Mouse (Mus musculus): ENCODE data around the gene Ccdc83. TPM values are rescaled to one million over a fixed set of nuclear protein-coding genes. Genes with fewer than 3 reads are reported as not detected.

The Ccdc83 gene
- total and polyA plus RNA-seq, 2 experiments = not detected

GRCm38 (mm10) chr7:90252946-90253345 lies 12.6 kb downstream of the Ccdc83 start:
- Histone ChIP-seq H3K27ac (replicated peaks; ENCODE audit: insufficient read depth, low read depth, low read length) (no peak overlapping the region), H3K36me3 (ENCODE audit: control insufficient read depth, insufficient read depth, low read length) (no peaks in the 10 kb centered on the region), H3K27me3 (ENCODE audit: control insufficient read depth, insufficient read depth, low read length) (no peaks in the 10 kb centered on the region), H3K4me1 (ENCODE audit: control insufficient read depth, insufficient read depth, low read length) (no peaks in the 10 kb centered on the region), H3K9ac (ENCODE audit: low read depth, low read length) (no peak overlapping the region), H3K4me3 (ENCODE audit: insufficient read depth, low read depth, low read length) (no peak overlapping the region), H3K79me2 (ENCODE audit: control insufficient read depth, insufficient read depth, low read length) (no peaks in the 10 kb centered on the region)
- no peak for DNase-seq (ENCODE audit: extremely low read depth, low read depth, low spot score)
- TF ChIP-seq CTCF (IDR thresholded peaks at IDR 0.05; ENCODE audit: low read depth, low read length) (no peak), POLR2A (IDR thresholded peaks at IDR 0.05; ENCODE audit: extremely low read depth, insufficient read depth, low read length) (no peak)
- 61% methylated on average over 5 of the region's 5 CpGs for WGBS

GRCm38 (mm10) chr7:90243643-90244042 lies 21.9 kb downstream of the Ccdc83 start:
- TF ChIP-seq CTCF (IDR thresholded peaks at IDR 0.05; ENCODE audit: low read depth, low read length) = no peak
- TF ChIP-seq POLR2A (IDR thresholded peaks at IDR 0.05; ENCODE audit: extremely low read depth, insufficient read depth, low read length) = no peak
- Histone ChIP-seq H3K9ac (ENCODE audit: low read depth, low read length) (no peak overlapping the region), H3K27ac (replicated peaks; ENCODE audit: insufficient read depth, low read depth, low read length) (no peak overlapping the region), H3K4me3 (ENCODE audit: insufficient read depth, low read depth, low read length) (no peak overlapping the region), H3K4me1 (ENCODE audit: control insufficient read depth, insufficient read depth, low read length) (no peaks in the 10 kb centered on the region), H3K36me3 (ENCODE audit: control insufficient read depth, insufficient read depth, low read length) (no peaks in the 10 kb centered on the region), H3K79me2 (ENCODE audit: control insufficient read depth, insufficient read depth, low read length) (no peaks in the 10 kb centered on the region), H3K27me3 (ENCODE audit: control insufficient read depth, insufficient read depth, low read length) (no peaks in the 10 kb centered on the region)
- 66% methylated on average over 5 of the region's 5 CpGs for WGBS
- no peak for DNase-seq (ENCODE audit: extremely low read depth, low read depth, low spot score)

GRCm38 (mm10) chr7:90243151-90243550 lies 22.4 kb downstream of the Ccdc83 start:
- TF ChIP-seq POLR2A (IDR thresholded peaks at IDR 0.05; ENCODE audit: extremely low read depth, insufficient read depth, low read length) = no peak
- TF ChIP-seq CTCF (IDR thresholded peaks at IDR 0.05; ENCODE audit: low read depth, low read length) = no peak
- H3K9ac ChIP-seq (ENCODE audit: low read depth, low read length) = no peak overlapping the region
- no peak for DNase-seq (ENCODE audit: extremely low read depth, low read depth, low spot score)
- no peak overlapping the region for H3K4me3 ChIP-seq (ENCODE audit: insufficient read depth, low read depth, low read length)
- no peaks in the 10 kb centered on the region for H3K36me3 ChIP-seq (ENCODE audit: control insufficient read depth, insufficient read depth, low read length)
- H3K79me2 ChIP-seq (ENCODE audit: control insufficient read depth, insufficient read depth, low read length) = no peaks in the 10 kb centered on the region
- H3K27me3 ChIP-seq (ENCODE audit: control insufficient read depth, insufficient read depth, low read length) = no peaks in the 10 kb centered on the region
- 51% methylated on average over 6 of the region's 6 CpGs for WGBS
- no peak overlapping the region for H3K27ac ChIP-seq (replicated peaks; ENCODE audit: insufficient read depth, low read depth, low read length)
- no peaks in the 10 kb centered on the region for H3K4me1 ChIP-seq (ENCODE audit: control insufficient read depth, insufficient read depth, low read length)

- Histone ChIP-seq H3K27me3 (ENCODE audit: control insufficient read depth, insufficient read depth, low read length) (no peaks in the 10 kb centered on the region), H3K4me3 (ENCODE audit: insufficient read depth, low read depth, low read length) (no peak overlapping the region), H3K36me3 (ENCODE audit: control insufficient read depth, insufficient read depth, low read length) (no peaks in the 10 kb centered on the region), H3K27ac (replicated peaks; ENCODE audit: insufficient read depth, low read depth, low read length) (no peak overlapping the region), H3K4me1 (ENCODE audit: control insufficient read depth, insufficient read depth, low read length) (no peaks in the 10 kb centered on the region), H3K79me2 (ENCODE audit: control insufficient read depth, insufficient read depth, low read length) (no peaks in the 10 kb centered on the region), H3K9ac (ENCODE audit: low read depth, low read length) (no peak overlapping the region)
- no peak for DNase-seq (ENCODE audit: extremely low read depth, low read depth, low spot score)
- WGBS = 68% methylated on average over 4 of the region's 4 CpGs
- no peak for TF ChIP-seq CTCF (IDR thresholded peaks at IDR 0.05; ENCODE audit: low read depth, low read length)
- no peak for TF ChIP-seq POLR2A (IDR thresholded peaks at IDR 0.05; ENCODE audit: extremely low read depth, insufficient read depth, low read length)
Measured at GRCm38 (mm10) chr7:90236289-90236905, 29.2 kb downstream of the Ccdc83 start.

- Histone ChIP-seq H3K36me3 (ENCODE audit: control insufficient read depth, insufficient read depth, low read length) (no peaks in the 10 kb centered on the region), H3K79me2 (ENCODE audit: control insufficient read depth, insufficient read depth, low read length) (no peaks in the 10 kb centered on the region), H3K27ac (replicated peaks; ENCODE audit: insufficient read depth, low read depth, low read length) (no peak overlapping the region), H3K4me3 (ENCODE audit: insufficient read depth, low read depth, low read length) (no peak overlapping the region), H3K4me1 (ENCODE audit: control insufficient read depth, insufficient read depth, low read length) (no peaks in the 10 kb centered on the region), H3K9ac (ENCODE audit: low read depth, low read length) (no peak overlapping the region), H3K27me3 (ENCODE audit: control insufficient read depth, insufficient read depth, low read length) (no peaks in the 10 kb centered on the region)
- TF ChIP-seq CTCF (IDR thresholded peaks at IDR 0.05; ENCODE audit: low read depth, low read length) (no peak), POLR2A (IDR thresholded peaks at IDR 0.05; ENCODE audit: extremely low read depth, insufficient read depth, low read length) (no peak)
- 64% methylated on average over 4 of the region's 4 CpGs for WGBS
- no peak for DNase-seq (ENCODE audit: extremely low read depth, low read depth, low spot score)
Measured at GRCm38 (mm10) chr7:90233921-90234320, 31.7 kb downstream of the Ccdc83 start.

GRCm38 (mm10) chr7:90231431-90231830 lies 34.1 kb downstream of the Ccdc83 start:
- Histone ChIP-seq H3K79me2 (ENCODE audit: control insufficient read depth, insufficient read depth, low read length) (no peaks in the 10 kb centered on the region), H3K27me3 (ENCODE audit: control insufficient read depth, insufficient read depth, low read length) (no peaks in the 10 kb centered on the region), H3K36me3 (ENCODE audit: control insufficient read depth, insufficient read depth, low read length) (no peaks in the 10 kb centered on the region), H3K4me3 (ENCODE audit: insufficient read depth, low read depth, low read length) (no peak overlapping the region), H3K9ac (ENCODE audit: low read depth, low read length) (no peak overlapping the region), H3K4me1 (ENCODE audit: control insufficient read depth, insufficient read depth, low read length) (no peaks in the 10 kb centered on the region), H3K27ac (replicated peaks; ENCODE audit: insufficient read depth, low read depth, low read length) (no peak overlapping the region)
- TF ChIP-seq CTCF (IDR thresholded peaks at IDR 0.05; ENCODE audit: low read depth, low read length) (no peak), POLR2A (IDR thresholded peaks at IDR 0.05; ENCODE audit: extremely low read depth, insufficient read depth, low read length) (no peak)
- 68% methylated on average over 9 of the region's 9 CpGs for WGBS
- no peak for DNase-seq (ENCODE audit: extremely low read depth, low read depth, low spot score)

Data from liver, adult 2 months (tissue).